Mouse (Mus musculus) heart, postnatal 25 days (tissue): ENCODE measurements around the gene Defb29. TPM values are rescaled to one million over a fixed set of nuclear protein-coding genes. Genes with fewer than 3 reads are reported as not detected.
A peak's percentile ranks its signal among the peaks of the same experiment; 100 is the strongest.

ENCODE experiments used
- DNase-seq: peaks from one replicate; pipeline ENCODE4 v3.0.0; 2022; ENCODE audit warnings: low spot score
- intact Hi-C: fragments of 180-260 bp; cut with DNase I; formaldehyde crosslinking; loops from one replicate; pipeline ENCODE4 v1.15.1; 2025
- total RNA-seq, 2 experiments: library from RNA; stranded (reverse); gene quantifications; 2 replicates each; pipeline ENCODE4 v1.2.3; 2021

The Defb29 gene
- not detected for total RNA-seq

DNA sequence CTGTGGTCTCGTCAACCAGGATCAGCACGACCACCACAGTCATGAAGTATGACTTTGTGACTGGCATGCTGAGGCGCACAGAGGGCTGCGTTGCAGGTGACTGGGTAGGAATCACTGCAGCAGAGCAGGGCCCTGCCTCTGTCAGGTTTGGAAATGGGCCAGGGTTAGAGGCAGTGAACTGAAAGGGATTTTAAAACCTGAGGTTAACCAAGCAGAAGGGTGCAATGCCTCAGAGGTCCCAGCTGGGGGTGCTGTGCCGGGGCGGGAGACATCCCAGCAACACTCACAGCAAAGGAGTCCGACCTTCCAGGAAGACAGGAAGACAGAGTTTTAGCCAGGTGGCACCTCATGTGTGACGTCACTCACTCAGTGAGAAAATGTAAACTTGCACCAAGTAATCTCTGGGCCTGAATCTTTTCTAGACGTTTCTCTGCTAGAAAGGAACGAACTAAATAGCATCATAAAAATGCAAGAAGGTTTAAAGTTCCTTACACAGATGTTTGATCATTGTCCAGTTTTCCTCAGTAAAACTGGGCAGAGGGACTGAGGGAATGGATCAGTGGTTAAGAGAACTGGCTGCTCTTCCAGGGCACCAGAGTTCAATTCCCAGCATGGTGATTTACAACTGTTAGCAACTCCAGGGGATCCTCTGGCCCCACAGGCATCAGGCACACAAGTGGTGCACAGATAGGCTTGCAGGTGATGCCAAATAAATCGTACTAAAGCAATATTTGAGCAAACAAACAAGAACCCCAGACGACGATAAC, at the start of gene Defb29:
Gene Defb29 (minus strand): TSS at position 155 of the 767 bp plus-strand sequence.
- intact Hi-C loops = no loop called here
- no peak for DNase-seq

DNA sequence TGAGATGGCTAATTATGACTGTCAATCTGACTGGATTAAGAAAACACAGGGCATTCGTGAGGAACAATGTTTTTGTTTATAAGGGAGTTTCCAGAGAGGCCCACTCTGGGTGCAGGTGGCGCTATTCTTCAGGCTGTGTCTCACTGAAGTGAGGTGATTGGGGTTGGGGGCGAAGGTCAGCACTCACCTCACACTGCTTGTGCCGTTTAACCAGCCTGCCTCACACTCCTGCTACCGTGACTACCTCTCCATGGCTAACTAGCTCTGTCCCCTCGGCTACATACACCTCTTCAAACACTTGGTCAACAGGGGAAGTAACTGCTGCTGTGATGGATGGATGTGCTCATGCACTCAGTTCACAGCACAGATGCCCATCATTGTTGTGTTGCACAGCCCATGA, 49.1 kb upstream of the Defb29 start:
- no peak for DNase-seq
- intact Hi-C loops = loop anchor here (5.0 kb wide), 1 partner anchor 137 kb away; no protein-coding TSS in a partner anchor

GRCm38 (mm10) chr2:152588450-152588849, 48.6 kb upstream of the Defb29 start:
- DNase-seq = no peak
- intact Hi-C loops = loop anchor here (5.0 kb wide), 1 partner anchor 136 kb away; no protein-coding TSS in a partner anchor

- intact Hi-C loops = loop anchor here (5.0 kb wide), 1 partner anchor 135 kb away; no protein-coding TSS in a partner anchor
- no peak for DNase-seq
Measured at GRCm38 (mm10) chr2:152586926-152587560, 47.1 kb upstream of the Defb29 start.

DNA sequence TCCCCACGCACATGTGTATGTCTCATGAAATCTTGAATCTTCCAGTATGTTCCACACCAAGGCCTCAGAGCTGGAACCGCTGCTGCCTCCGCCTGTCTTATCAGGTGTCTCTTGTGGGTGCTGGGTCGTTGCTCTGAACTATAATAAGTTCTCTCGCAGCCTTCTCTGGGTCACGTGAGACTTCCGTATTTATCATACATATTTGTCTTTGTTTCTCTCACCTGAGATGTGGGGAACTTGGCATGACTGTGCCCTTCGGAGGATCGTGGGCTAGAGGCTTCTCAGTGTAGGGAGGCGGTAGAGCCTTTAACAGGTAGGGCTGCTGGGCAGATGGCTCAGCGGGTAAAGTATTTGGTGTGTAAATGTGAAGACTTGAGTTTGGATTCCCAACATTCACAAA, 40.7 kb upstream of the Defb29 start:
- intact Hi-C loops = no loop called here
- no peak for DNase-seq

DNA sequence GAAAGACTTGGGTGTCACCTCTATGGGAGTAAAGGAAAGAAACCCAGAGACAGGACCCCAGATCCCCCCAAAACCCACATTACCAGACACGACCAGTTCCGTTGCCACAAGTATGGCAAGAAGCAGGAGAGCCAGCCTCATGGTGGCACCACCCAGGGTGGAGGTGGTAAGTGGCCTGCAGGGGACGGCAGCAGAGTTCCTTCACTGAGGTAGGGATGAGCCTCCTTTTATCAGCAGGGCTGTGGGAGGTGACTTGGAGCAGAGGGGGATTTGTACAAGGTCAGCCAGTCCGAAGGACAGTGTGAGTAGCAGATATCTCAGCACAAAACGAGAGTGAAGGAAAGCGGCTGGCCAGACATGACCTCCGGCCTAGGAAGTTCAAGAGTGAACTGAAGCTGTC, 40.2 kb upstream of the Defb29 start, which contains the start of gene Defb19:
Gene Defb19 (minus strand): TSS at position 206 of the 400 bp plus-strand sequence.
- intact Hi-C loops = no loop called here
- no peak for DNase-seq

DNA sequence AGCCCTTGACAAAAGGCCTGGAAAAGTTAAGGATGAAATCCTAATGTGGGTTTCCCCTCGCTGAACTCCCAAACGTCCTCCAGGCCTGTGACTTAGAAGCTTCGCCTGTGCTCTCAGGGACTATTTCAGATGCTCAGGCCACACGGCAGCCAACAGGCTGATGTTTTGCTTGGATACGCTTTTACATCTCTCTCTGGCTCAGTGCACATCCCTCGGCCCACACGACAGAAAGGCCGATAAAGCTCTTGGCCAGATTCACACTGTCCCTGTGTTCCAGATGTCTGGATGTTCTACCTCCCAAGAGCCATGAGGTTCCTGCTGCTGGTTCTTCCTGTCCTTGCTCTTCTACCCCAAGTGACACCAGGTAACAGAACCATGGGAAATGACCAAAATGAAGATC, 33.6 kb upstream of the Defb29 start:
- DNase-seq = peak; percentile 7
- intact Hi-C loops = no loop called here

DNA sequence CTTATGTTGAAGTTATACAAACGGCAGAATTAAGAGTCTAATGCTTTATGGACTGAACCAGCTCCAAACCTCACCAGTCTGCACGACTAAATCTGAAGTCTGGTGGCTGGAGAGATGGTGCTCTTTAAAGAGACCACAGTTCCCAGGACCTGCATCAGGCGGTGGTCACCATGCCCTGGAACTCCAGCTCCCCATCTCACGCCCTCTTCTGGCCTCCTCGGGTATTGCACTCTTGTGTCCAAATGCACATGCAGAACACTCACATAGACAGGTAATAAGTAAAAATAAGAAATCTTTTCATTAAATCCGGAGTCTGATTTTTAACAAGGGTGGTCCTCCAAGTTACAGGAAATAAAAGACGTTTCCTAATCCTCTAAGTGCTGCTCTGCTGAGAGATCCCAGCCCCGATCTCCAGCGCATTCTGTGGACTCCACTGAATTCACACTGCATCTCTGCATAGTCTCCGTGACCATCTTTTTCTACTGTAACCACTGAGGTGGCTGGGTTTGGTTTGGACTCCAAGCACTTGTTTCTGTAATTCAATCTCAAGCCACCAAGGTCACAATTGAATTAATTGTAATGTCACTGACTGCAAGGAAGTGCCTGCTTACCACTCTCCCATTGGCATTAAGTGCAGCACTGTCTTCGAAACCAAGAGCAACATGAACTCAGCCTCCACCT, 32.4 kb upstream of the Defb29 start, which contains the start of gene Defb21:
Gene Defb21 (plus strand): TSS at position 631 of the 681 bp plus-strand sequence.
- intact Hi-C loops = no loop called here
- no peak for DNase-seq

DNA sequence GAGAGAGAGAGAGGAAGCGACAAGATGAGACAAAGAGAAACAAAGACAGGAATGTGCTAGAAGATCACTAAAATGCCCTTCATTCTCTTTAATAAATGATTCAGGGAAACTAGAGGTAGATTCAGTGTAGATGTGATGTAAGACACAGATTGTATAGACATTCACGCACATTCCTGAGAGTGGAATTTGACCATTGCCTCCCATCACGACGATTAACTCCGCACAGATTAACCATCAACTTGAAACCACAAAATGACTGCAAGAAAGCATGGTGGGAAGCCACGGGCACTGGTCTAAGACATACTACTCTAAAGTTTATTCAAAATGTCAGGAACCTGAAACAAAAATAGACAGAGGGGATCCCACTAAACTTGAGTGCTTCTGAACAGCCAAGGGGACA, 30.4 kb upstream of the Defb29 start:
- no peak for DNase-seq
- intact Hi-C loops = no loop called here

DNA sequence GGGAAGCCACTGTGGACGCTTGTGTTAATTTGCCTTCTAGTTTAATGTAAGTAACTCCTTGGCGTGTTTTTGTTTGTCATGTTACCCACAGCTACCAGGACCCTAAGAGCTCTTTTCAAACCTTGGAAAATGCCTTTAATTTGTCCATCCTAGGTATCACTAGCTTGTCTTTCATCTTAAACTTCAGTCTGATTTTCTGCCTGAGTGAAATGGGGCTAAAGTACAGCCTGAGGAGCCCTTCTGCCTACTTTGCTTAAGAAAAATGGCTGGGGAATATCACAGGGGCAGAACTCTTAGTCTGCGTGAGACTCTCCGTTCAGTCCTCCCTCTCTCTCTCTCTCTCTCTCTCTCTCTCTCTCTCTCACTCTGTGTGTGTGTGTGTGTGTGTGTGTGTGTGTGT, 30.0 kb upstream of the Defb29 start:
- intact Hi-C loops = no loop called here
- no peak for DNase-seq

DNA sequence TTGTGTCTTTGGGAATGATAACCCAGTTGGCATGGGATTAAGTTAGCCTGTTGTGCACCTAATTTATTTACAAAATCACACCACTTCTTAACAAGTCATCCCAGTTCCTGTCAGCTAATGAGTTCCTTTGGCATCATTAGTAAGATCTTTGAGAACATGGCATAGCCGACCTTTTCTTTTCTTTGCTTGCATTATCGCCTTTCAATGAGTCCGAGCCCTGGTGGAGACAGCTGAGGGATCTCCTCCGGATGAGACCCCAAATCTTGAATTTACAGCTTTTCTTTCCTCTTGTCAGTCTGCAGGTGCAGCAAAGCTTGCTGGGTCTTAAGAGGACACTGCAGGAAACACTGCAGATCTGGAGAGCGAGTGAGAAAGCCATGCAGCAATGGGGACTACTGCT, 29.1 kb upstream of the Defb29 start, which contains the start of gene Gm17416:
Gene Gm17416 (plus strand): TSS at position 301 of the 400 bp plus-strand sequence.
- DNase-seq = no peak
- intact Hi-C loops = no loop called here

- no peak for DNase-seq
- intact Hi-C loops = loop anchor here (5.0 kb wide), 1 partner anchor 46 kb away; the partner anchor contains the start of gene Defb36
Measured at GRCm38 (mm10) chr2:152556655-152557054, 16.8 kb upstream of the Defb29 start.

DNA sequence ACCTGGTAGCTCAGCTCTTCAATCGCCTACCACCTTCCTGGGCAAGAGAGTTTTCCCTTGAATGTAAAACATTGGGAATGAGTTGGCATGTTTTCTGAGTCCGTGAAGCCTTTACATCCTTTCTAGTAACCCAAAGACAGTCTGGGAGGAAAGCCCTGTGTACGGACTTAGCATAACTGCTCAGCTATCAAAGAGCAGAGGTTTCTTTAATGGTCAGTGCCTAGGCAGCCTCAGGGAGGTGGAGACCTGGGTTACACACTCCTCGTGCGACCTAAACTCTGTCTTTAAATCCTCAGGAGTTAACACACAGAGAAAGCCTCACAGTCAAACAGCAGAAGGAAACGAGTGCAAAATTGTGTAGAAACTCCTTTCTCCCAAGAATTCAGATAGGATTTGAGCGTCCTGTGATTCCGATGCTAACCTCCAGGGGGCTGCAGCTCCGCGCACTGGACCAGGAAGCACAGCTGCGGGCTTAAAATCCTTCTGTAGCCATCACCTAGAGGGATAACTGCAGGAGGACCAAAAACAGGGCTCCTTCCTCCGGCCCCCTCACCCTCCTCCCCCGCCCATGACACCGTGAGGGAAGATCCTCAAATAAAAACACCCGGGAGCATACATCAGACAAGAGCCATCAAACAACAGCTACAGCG, 14.0 kb upstream of the Defb29 start:
- intact Hi-C loops = loop anchor here (5.0 kb wide), 1 partner anchor 103 kb away; no protein-coding TSS in a partner anchor
- DNase-seq = no peak

GRCm38 (mm10) chr2:152548124-152548523, 8.2 kb upstream of the Defb29 start:
- intact Hi-C loops = no loop called here
- DNase-seq = no peak

DNA sequence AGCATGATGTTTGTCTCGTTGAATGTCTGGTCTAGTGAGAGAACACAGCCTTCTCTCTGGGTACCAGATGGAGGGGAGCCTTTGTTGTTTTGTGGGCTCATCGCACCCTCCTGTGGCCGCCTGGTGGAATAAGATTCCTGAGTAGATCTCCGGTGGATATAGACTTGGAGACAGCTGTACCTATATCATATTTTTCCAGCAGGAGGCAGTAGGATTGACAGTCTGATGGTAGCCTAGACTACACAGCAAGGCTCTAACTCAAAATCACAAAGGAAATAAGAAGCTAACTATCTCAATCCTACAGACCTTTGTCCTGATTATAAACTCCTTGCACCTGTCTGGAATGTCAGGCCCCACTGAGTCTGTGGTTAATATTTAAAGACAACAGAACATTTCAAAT, 4.8 kb upstream of the Defb29 start:
- intact Hi-C loops = no loop called here
- no peak for DNase-seq

- DNase-seq = no peak
- intact Hi-C loops = no loop called here
Measured at GRCm38 (mm10) chr2:152543478-152543877, 3.6 kb upstream of the Defb29 start.

GRCm38 (mm10) chr2:152542897-152543296, 3.0 kb upstream of the Defb29 start:
- intact Hi-C loops = no loop called here
- DNase-seq = no peak

- intact Hi-C loops = no loop called here
- DNase-seq = no peak
Measured at GRCm38 (mm10) chr2:152541979-152542378, 2.1 kb upstream of the Defb29 start.

GRCm38 (mm10) chr2:152517981-152518380, 21.9 kb downstream of the Defb29 start, which contains the start of gene Defb28:
TSS of gene Defb28 (plus strand) at chr2:152518255.
- intact Hi-C loops = no loop called here
- DNase-seq = no peak

DNA sequence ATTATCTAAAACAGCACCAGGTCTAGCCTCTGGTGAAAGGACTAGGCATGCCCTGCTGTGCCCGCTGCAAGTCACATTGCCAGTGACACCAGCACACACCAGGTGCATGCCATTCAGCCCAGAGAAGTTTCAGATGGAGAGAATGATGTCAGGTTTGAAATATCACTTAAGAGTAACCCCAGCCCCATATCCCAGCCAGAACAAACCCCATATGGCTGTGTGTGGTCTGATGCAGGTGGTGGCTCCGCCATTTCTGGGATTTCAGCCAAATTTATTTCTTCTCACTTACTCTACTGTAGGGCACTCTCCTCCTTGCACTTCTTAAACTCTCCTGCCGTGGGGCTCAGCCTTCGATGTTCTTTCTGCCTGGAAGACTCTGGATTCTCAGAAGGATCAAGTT, 23.8 kb downstream of the Defb29 start:
- DNase-seq = no peak
- intact Hi-C loops = no loop called here
